Mouse (Mus musculus): ENCODE results near the gene Fyn.

Fyn gene

DNA sequence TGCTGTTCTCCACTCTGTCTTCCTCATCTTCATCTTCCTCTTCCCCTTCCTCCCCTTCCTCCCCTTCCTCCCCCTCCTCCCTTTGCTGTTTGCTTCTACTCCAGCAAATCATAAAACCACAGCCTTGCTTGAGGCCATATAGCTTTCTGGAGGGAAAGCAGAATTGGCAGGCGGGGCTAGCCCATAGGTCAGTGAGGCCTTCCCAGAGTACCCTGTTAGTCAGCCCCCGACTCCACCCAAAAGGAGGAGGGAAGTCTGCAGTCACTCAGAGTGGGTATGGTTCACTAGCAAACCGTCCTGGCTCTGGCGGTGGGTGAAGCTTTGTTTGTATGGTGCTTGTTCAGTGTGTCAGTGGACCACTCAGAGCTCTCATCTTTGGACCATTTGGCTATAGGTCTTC lies 80.5 kb downstream of the Fyn start:
- no peak for DNase-seq

DNA sequence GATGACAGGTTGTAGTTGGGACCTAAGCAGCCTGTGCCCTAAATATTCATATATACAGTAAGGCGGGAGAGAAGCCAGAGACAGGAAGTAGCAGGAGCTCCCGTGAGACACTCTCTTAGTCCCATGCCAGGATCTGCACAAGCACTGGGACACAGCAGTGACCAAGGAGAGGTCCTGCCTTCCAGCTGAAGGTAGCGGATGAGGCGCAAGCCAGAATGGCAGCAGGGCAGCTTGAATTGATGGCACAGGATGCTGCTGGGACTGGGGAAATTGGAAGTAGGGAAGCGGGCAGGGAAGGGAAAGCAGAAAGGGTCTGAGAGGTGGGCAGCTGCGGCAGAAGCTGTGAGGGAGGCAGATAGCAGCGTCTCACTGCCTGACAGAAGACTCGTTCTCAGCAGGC lies 81.7 kb downstream of the Fyn start:
- DNase-seq, result peak in 1 of 2 experiments; percentile 31

DNA sequence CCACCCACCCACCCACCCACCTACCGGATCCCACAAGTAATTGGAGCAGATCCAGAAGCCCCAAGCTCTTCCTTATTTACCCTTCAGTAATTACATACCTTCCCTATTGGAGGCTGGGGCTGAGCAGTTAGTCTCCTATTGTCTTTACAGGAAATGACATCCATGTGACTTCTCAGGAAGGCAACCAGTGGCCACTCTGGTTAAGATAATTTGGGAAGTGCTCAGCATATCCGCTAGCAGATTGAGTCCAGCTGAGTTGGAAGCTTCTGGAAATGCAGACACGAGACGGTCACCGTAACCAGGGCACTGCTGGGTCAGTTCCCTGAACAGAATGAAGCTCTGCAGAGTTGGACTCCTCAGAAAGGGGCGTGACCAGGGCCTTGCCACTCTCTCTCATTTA lies 82.4 kb downstream of the Fyn start:
- no peak for DNase-seq

- DNase-seq, result no peak
Observed at GRCm38 (mm10) chr10:39451918-39452624, 83.4 kb downstream of the Fyn start.

DNA sequence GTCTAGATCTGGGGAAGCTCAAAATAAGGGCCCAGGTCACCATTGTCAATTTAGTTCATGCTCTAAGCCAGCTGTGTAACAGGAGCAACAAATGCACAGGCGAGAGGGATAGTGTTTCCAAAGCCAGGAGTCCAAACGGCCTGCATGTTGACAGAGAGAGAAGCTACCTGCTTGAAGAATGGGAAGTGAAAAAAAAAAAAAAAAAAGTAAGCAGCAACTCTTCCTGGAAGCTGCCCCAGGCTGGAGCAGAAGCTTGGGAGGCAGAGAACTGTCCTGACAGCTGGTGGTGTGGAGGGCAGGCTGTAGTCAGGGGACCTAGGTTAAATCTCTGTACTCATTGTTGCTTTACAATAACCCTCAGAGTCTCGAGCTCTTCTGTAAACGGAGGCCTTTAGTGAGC lies 86.7 kb downstream of the Fyn start:
- DNase-seq, result no peak

GRCm38 (mm10) chr10:39455857-39456620 lies 87.4 kb downstream of the Fyn start:
- no peak for DNase-seq

DNA sequence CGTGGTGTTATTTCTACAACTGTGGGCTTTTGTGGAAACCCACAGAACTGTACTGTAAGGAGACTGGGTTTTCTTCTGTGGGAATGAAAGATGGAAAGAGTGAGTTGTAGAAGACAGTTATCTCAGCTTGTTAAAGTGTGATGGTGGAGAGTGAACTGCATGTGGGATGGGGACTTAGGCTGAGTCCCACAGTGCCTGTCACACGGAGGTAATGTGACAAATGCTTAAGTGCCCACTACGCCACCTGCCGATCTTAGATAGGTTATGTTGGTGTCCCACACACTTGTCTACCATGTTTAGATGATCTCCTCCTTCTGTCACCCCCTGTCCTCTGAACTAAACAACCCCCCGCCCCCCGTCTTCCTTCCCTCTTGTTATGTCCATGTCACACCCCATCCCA lies 88.1 kb downstream of the Fyn start:
- DNase-seq, result no peak

DNA sequence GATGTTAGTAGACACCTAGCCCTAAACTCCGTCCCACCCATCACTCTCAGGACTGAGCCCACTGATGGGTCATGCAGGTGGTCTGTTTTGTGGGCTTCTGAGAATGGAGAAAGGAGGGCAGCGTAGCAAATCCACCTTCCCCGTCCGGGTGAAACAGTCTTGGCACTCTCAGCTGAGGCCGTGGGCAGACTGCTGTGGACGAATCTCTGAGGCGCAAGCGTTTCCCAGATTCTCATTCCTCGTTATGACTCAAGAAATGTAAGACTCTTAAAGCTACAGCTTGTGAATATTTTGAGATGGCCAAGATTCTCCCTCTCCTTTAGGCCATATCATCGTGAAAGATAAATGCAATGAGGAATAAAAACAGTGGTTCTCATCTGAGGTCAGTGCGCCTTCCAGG lies 88.6 kb downstream of the Fyn start:
- DNase-seq, result no peak

- DNase-seq, result peak; percentile 67 to 68
Observed at GRCm38 (mm10) chr10:39458766-39459699, 90.4 kb downstream of the Fyn start.

- no peak for DNase-seq
Observed at GRCm38 (mm10) chr10:39460621-39461020, 92.0 kb downstream of the Fyn start.

- DNase-seq, result no peak
Observed at GRCm38 (mm10) chr10:39461909-39462308, 93.3 kb downstream of the Fyn start.

DNA sequence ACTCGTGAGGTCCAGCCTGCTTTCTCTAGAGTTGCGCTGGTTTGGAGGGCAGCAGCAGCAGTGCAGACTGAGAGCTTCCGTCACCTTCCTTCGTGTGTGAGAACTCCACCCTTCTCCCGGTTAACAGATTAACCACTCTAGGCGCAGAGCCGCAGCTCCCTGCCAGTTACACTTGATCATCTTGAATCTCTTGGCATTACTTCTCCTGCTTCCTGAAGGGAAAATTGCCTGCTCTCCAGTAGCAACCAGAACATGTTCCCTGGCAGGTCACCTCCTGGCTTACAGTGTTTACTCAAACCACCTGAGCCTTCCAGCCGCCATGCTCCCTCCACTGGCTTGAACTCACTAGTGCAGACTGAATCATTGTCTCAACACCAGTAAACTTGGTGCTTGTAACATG lies 94.1 kb downstream of the Fyn start:
- DNase-seq, result no peak

GRCm38 (mm10) chr10:39464383-39464782 lies 95.7 kb downstream of the Fyn start:
- DNase-seq, result no peak

DNA sequence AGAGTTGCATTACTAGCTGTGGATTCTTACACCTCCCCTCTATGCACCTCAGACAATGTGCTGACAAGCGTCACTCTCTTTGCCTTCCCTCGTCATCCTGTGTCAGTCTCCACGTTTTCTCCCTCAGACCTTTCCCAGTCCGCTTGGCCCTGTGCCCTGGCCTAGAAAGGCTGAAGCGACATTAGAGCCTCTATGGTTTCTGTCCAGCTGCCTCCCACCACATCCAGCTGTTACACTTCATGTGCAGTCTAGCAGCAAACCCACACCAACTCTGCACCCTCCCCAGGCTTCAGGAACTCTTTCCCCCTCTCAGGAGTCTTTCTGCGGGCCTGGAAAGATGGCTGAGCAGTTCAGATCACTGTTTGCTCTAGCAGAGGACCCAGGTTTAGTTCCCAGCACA lies 98.7 kb downstream of the Fyn start:
- DNase-seq, result no peak

- no peak for DNase-seq
Observed at GRCm38 (mm10) chr10:39467821-39468220, 99.2 kb downstream of the Fyn start.

DNA sequence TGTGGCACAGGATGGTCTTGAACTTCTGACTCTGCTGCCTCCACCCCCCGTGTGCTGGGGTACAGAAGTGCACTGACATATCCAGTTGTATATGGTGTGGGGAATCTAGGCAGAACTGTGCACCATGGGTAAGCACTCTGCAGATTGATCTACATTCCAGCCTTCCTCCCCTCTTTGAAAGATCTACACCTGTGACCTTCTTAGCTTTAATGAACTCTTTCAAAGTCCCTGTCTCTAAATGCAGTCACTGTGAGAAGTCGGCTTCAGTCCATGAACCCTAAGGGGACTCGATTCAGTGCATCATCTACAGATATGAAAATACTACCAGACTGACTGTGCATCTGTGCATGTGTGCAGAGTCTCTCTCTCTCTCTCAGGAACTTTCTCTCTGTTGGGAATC lies 99.9 kb downstream of the Fyn start:
- DNase-seq, result no peak

GRCm38 (mm10) chr10:39469341-39469740 lies 100.7 kb downstream of the Fyn start:
- DNase-seq, result no peak

DNA sequence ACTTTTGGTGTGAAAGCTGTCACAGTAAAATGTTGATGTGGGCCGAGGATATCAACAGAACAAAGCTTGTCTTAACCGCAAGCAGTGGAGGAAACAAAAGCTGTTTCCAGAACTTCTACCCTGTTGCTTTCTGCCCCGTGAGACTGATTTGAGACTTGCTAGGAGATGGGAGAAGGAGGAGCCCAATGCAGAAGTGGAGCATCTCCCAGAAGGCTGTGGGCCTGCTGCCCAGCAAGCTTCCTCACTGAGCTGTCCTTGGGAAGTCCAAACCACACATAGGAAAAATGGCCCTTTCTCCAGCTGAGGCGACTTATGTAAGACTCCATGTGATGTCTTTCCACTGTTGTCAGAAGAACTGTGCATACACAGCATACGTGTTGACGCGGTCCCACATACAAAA lies 101.7 kb downstream of the Fyn start:
- DNase-seq, result no peak

- DNase-seq, result no peak
Observed at GRCm38 (mm10) chr10:39471040-39471713, 102.5 kb downstream of the Fyn start.

DNA sequence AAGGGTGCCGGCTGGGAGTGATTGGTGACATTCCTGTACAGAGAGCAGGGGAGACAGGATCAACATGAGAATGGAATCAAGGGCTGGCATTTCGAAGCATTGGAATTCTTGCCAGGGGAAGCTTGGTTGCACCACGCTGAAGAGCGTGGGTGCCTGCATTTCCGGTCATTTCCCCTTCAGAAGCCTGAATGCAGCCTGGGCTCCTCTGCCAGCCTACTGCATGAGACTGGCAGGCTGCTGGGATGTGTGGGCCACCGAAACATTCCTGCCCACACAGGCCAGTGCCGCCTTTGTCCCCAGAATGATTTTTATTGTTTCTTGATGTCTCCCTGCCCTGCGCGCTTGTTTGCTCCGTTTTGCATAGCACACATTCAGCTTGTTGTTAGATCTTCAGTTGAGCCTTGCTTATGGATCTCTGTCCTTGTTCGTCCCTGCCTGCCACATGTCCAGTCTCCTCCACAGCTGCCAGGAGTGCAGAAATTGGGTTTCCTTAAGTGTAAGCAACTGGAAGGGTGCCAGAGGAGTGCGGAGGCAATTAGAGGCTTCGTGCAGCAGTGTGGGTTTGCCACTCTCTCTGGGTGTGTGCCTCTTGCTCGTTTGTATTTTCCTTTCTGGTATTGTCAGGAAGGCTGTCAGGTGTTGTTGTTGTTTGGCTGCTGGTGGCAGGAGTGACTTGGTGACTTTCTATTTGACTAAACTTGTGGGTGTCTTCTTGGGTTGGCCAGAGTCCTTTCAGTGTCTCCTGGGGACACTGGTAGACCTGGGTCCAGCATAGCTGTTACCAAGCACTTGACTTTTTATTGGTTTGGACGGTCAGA lies 103.3 kb downstream of the Fyn start:
- DNase-seq, result peak in 1 of 2 experiments; percentile 38

DNA sequence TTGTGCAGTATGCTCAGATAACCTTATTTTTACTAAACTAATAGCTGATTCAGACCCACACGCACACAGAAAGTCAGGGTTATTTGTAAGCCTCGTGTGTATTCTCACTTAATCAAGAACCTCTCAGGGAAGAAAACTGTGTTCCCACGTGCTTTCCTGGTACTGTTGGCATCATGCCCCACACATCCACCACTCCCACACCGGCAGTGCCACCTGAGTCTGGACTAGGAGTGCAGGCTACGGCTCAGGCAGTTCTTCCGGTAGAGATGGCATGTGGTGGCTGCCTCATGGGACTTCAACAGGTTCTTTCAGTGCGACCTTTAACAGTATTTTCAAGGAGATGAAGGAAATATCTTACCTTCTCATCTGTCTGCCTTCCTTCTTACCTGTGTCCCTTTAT lies 104.3 kb downstream of the Fyn start:
- peak in 1 of 2 experiments; percentile 33 for DNase-seq

- DNase-seq, result no peak
Observed at GRCm38 (mm10) chr10:39479361-39479760, 110.7 kb downstream of the Fyn start.
